Mouse (Mus musculus) embryonic facial prominence, embryonic 11.5 days (tissue): Measurements from ENCODE around the gene Mgmt. TPM values are rescaled to one million over a fixed set of nuclear protein-coding genes. Genes with fewer than 3 reads are reported as not detected.
A peak's percentile ranks its signal among the peaks of the same experiment; 100 is the strongest.

Source experiments
- ATAC-seq: fragments of 200-750 bp; cut with Nextera tagmentation; replicated peaks from 2 replicates; pipeline ENCODE4 v1.8.0; 2017; ENCODE audit warnings: low read depth; ENCODE audit not compliant: insufficient number of reproducible peaks, low FRiP score, low TSS enrichment
- DNase-seq: peaks from one replicate; pipeline ENCODE4 v3.0.0-alpha.2; 2015; ENCODE audit warnings: low spot score
- H3K27ac ChIP-seq: fragments of 300-500 bp; sonication (generic); replicated peaks from 2 replicates; pipeline ENCODE4 v1.5.1; 2014; ENCODE audit warnings: mild to moderate bottlenecking, low read depth, low read length, control low read depth
- H3K27me3 ChIP-seq: fragments of 300-500 bp; sonication (generic); 2 replicates; pipeline ENCODE4 v1.6.1; 2014; ENCODE audit warnings: mild to moderate bottlenecking, low read length, moderate library complexity, mixed read lengths; ENCODE audit not compliant: control insufficient read depth, insufficient read depth
- H3K36me3 ChIP-seq: fragments of 300-500 bp; sonication (generic); replicated peaks from 2 replicates; pipeline ENCODE4 v1.6.1; 2014; ENCODE audit warnings: low read depth, mild to moderate bottlenecking, low read length, moderate library complexity, mixed read lengths; ENCODE audit not compliant: control insufficient read depth, insufficient read depth
- H3K4me1 ChIP-seq: fragments of 300-500 bp; sonication (generic); 2 replicates; pipeline ENCODE4 v1.6.1; 2014; ENCODE audit warnings: low read length, mixed read lengths; ENCODE audit not compliant: control insufficient read depth, insufficient read depth
- H3K4me2 ChIP-seq: fragments of 300-500 bp; sonication (generic); 2 replicates; pipeline ENCODE4 v1.6.1; 2014; ENCODE audit warnings: low read depth, mild to moderate bottlenecking, control low read depth, low read length, moderate library complexity
- H3K4me3 ChIP-seq: fragments of 300-500 bp; sonication (generic); 2 replicates; pipeline ENCODE4 v1.5.1; 2014; ENCODE audit warnings: low read depth, low read length, control low read depth
- H3K9ac ChIP-seq: fragments of 300-500 bp; sonication (generic); replicated peaks from 2 replicates; pipeline ENCODE4 v1.6.1; 2014; ENCODE audit warnings: mild to moderate bottlenecking, control low read depth, low read length
- H3K9me3 ChIP-seq: fragments of 300-500 bp; sonication (generic); replicated peaks from 2 replicates; pipeline ENCODE4 v1.6.1; 2016; ENCODE audit warnings: mild to moderate bottlenecking, low read length, inconsistent platforms, mixed read lengths; ENCODE audit not compliant: control insufficient read depth
- WGBS: fragments of 180-500 bp; shearing (Covaris S2); extraction: QIAGEN DNeasy Blood & Tissue Kit; methylation state at CpG from one replicate; pipeline ENCODE4 v1.1.7; 2014; 5-methylcytosine and 5-hydroxymethylcytosine counted together
- polyA plus RNA-seq: library from polyadenylated mRNA; unstranded; fragments of >200 nt; fragmentation: Nextera tagmentation; extraction: Ambion mirVana; gene quantifications from 2 replicates; pipeline ENCODE4 v1.2.1, GENCODE M21; 2014

Gene Mgmt
- polyA plus RNA-seq, 1 experiment from 2014 or later, result 5.0 TPM

GRCm38 (mm10) chr7:136934784-136935183 is 40.4 kb downstream of the Mgmt start:
- H3K9ac ChIP-seq, result no peak overlapping the region
- ATAC-seq (no peak), DNase-seq (no peak)
- WGBS, result 71% methylated on average over 7 of the region's 7 CpGs
- H3K4me3 ChIP-seq, result no peak overlapping the region
- H3K27me3 ChIP-seq, result no peaks in the 10 kb centered on the region
- H3K9me3 ChIP-seq, result no peaks in the 10 kb centered on the region
- H3K36me3 ChIP-seq, result no peaks in the 10 kb centered on the region
- H3K4me1 ChIP-seq, result no peaks in the 10 kb centered on the region
- H3K27ac ChIP-seq, result no peak overlapping the region
- no peak overlapping the region for H3K4me2 ChIP-seq

GRCm38 (mm10) chr7:136938371-136938770 is 44.0 kb downstream of the Mgmt start:
- H3K9me3 ChIP-seq, result no peaks in the 10 kb centered on the region
- H3K27me3 ChIP-seq, result no peaks in the 10 kb centered on the region
- DNase-seq (no peak), ATAC-seq (no peak)
- no peak overlapping the region for H3K27ac ChIP-seq
- H3K4me2 ChIP-seq, result no peak overlapping the region
- H3K4me3 ChIP-seq, result no peak overlapping the region
- H3K9ac ChIP-seq, result no peak overlapping the region
- H3K4me1 ChIP-seq, result no peaks in the 10 kb centered on the region
- 89% methylated on average over 4 of the region's 4 CpGs for WGBS
- no peaks in the 10 kb centered on the region for H3K36me3 ChIP-seq

GRCm38 (mm10) chr7:136942414-136942813 is 48.0 kb downstream of the Mgmt start:
- no peaks in the 10 kb centered on the region for H3K9me3 ChIP-seq
- WGBS, result 86% methylated on average over 2 of the region's 2 CpGs
- DNase-seq (no peak), ATAC-seq (no peak)
- no peak overlapping the region for H3K9ac ChIP-seq
- no peaks in the 10 kb centered on the region for H3K36me3 ChIP-seq
- no peak overlapping the region for H3K4me2 ChIP-seq
- no peak overlapping the region for H3K4me3 ChIP-seq
- no peak overlapping the region for H3K27ac ChIP-seq
- no peaks in the 10 kb centered on the region for H3K4me1 ChIP-seq
- H3K27me3 ChIP-seq, result no peaks in the 10 kb centered on the region

GRCm38 (mm10) chr7:136943886-136944285 is 49.5 kb downstream of the Mgmt start:
- Histone ChIP-seq H3K27me3 (no peaks in the 10 kb centered on the region), H3K4me2 (no peak overlapping the region), H3K27ac (no peak overlapping the region), H3K9me3 (no peaks in the 10 kb centered on the region), H3K9ac (no peak overlapping the region), H3K4me3 (no peak overlapping the region), H3K4me1 (no peaks in the 10 kb centered on the region), H3K36me3 (no peaks in the 10 kb centered on the region)
- WGBS, result 87% methylated on average over 5 of the region's 5 CpGs
- no peak for DNase-seq
- ATAC-seq, result no peak

- DNase-seq (no peak), ATAC-seq (no peak)
- WGBS, result 58% methylated on average over 10 of the region's 10 CpGs
- Histone ChIP-seq H3K9ac (no peak overlapping the region), H3K4me3 (no peak overlapping the region), H3K4me1 (no peaks in the 10 kb centered on the region), H3K27ac (no peak overlapping the region), H3K9me3 (no peaks in the 10 kb centered on the region), H3K4me2 (no peak overlapping the region), H3K27me3 (no peaks in the 10 kb centered on the region), H3K36me3 (no peaks in the 10 kb centered on the region)
Measured at GRCm38 (mm10) chr7:136945697-136946096, 51.3 kb downstream of the Mgmt start.

GRCm38 (mm10) chr7:136946131-136946530 is 51.7 kb downstream of the Mgmt start:
- Histone ChIP-seq H3K36me3 (no peaks in the 10 kb centered on the region), H3K4me2 (no peak overlapping the region), H3K27me3 (no peaks in the 10 kb centered on the region), H3K27ac (no peak overlapping the region), H3K9me3 (no peaks in the 10 kb centered on the region), H3K9ac (no peak overlapping the region), H3K4me3 (no peak overlapping the region), H3K4me1 (no peaks in the 10 kb centered on the region)
- ATAC-seq (no peak), DNase-seq (no peak)
- 81% methylated on average over 9 of the region's 9 CpGs for WGBS

- no peak overlapping the region for H3K4me3 ChIP-seq
- WGBS, result 46% methylated on average over 6 of the region's 6 CpGs
- H3K9ac ChIP-seq, result no peak overlapping the region
- H3K27me3 ChIP-seq, result no peaks in the 10 kb centered on the region
- no peaks in the 10 kb centered on the region for H3K9me3 ChIP-seq
- DNase-seq (peak; percentile 31), ATAC-seq (no peak; the same call in 1 of the 2 replicates)
- H3K4me1 ChIP-seq, result no peaks in the 10 kb centered on the region; the same call in 1 of the 2 replicates
- no peak overlapping the region for H3K4me2 ChIP-seq
- H3K36me3 ChIP-seq, result no peaks in the 10 kb centered on the region
- no peak overlapping the region for H3K27ac ChIP-seq
Measured at GRCm38 (mm10) chr7:136948275-136948810, 53.9 kb downstream of the Mgmt start.

GRCm38 (mm10) chr7:136952608-136953007 is 58.2 kb downstream of the Mgmt start:
- no peak overlapping the region for H3K9ac ChIP-seq
- H3K27ac ChIP-seq, result no peak overlapping the region
- 32% methylated on average over 7 of the region's 7 CpGs for WGBS
- H3K4me1 ChIP-seq, result no peaks in the 10 kb centered on the region; the same call in 1 of the 2 replicates
- DNase-seq, result peak; percentile 38
- no peaks in the 10 kb centered on the region for H3K27me3 ChIP-seq
- H3K9me3 ChIP-seq, result no peaks in the 10 kb centered on the region
- H3K36me3 ChIP-seq, result no peaks in the 10 kb centered on the region
- H3K4me2 ChIP-seq, result no peak overlapping the region
- no peak for ATAC-seq
- H3K4me3 ChIP-seq, result no peak overlapping the region
